Mouse (Mus musculus) thymus, adult 2 months (tissue): ENCODE measurements at regions not wholly inside any gene's neighbourhood (a gene's known extent, or its start where the extent isn't known, plus 50 kb on each side); places are given as distances from the start of the nearest gene placed in this dataset.

Source experiments
- DNase-seq: peaks from one replicate; pipeline ENCODE4 v3.0.0; 2021
- H3K27ac ChIP-seq: fragments of 200-500 bp; 2 replicates; pipeline ENCODE4 v1.5.1; 2012; ENCODE audit warnings: low read length, control low read depth; ENCODE audit not compliant: control insufficient read depth, insufficient read depth
- H3K27me3 ChIP-seq: fragments of 200-500 bp; 2 replicates; pipeline ENCODE4 v1.6.1; 2012; ENCODE audit warnings: mild to moderate bottlenecking, low read length, moderate library complexity, mixed read lengths; ENCODE audit not compliant: control insufficient read depth, insufficient read depth
- H3K36me3 ChIP-seq: fragments of 200-500 bp; 2 replicates; pipeline ENCODE4 v1.6.1; 2012; ENCODE audit warnings: mild to moderate bottlenecking, low read length, moderate library complexity; ENCODE audit not compliant: control insufficient read depth, insufficient read depth
- H3K4me1 ChIP-seq: fragments of 200-500 bp; replicated peaks from 2 replicates; pipeline ENCODE4 v1.6.1; 2012; ENCODE audit warnings: low read length; ENCODE audit not compliant: control insufficient read depth, insufficient read depth
- H3K4me3 ChIP-seq: fragments of 200-500 bp; 2 replicates; pipeline ENCODE4 v1.5.1; 2012; ENCODE audit warnings: mild to moderate bottlenecking, low read length, control low read depth, moderate library complexity; ENCODE audit not compliant: control insufficient read depth, insufficient read depth
- CTCF ChIP-seq: fragments of 200-500 bp; IDR thresholded peaks from 2 replicates; pipeline ENCODE4 v1.5.1; 2012; ENCODE audit warnings: mild to moderate bottlenecking, control low read depth, low read length, moderate library complexity, borderline replicate concordance; ENCODE audit not compliant: control insufficient read depth, poor library complexity, insufficient read depth; ENCODE audit errors: extremely low read depth
- POLR2A ChIP-seq: fragments of 200-500 bp; IDR thresholded peaks from 2 replicates; pipeline ENCODE4 v1.6.1; 2012; ENCODE audit warnings: mild to moderate bottlenecking, low read length, control low read depth, moderate library complexity; ENCODE audit not compliant: control insufficient read depth, poor library complexity, insufficient read depth; ENCODE audit errors: extremely low read depth
- WGBS: fragments of 180-500 bp; shearing (Covaris S2); methylation state at CpG from one replicate; pipeline ENCODE4 v1.1.7; 2018; 5-methylcytosine and 5-hydroxymethylcytosine counted together

- no peak for DNase-seq
- H3K4me1 ChIP-seq = no peaks in the 10 kb centered on the region
- TF ChIP-seq CTCF = no peak
- no peak for TF ChIP-seq POLR2A
- WGBS = 87% methylated on average over 2 of the region's 2 CpGs
- no peak overlapping the region for H3K4me3 ChIP-seq
- H3K36me3 ChIP-seq = no peaks in the 10 kb centered on the region
- no peaks in the 10 kb centered on the region for H3K27me3 ChIP-seq
- no peak overlapping the region for H3K27ac ChIP-seq
These were observed 74.6 kb upstream of the Pax6 start for GRCm38 (mm10) chr2:105594131-105594530.

- WGBS = 76% methylated on average over 11 of the region's 11 CpGs
- Histone ChIP-seq H3K27me3 (no peaks in the 10 kb centered on the region), H3K4me1 (no peaks in the 10 kb centered on the region), H3K36me3 (no peaks in the 10 kb centered on the region), H3K27ac (no peak overlapping the region), H3K4me3 (no peak overlapping the region)
- TF ChIP-seq POLR2A (no peak), CTCF (no peak)
- DNase-seq = no peak
These were observed 64.1 kb upstream of the Pax6 start for GRCm38 (mm10) chr2:105604553-105605116.

- no peak overlapping the region for H3K27ac ChIP-seq
- DNase-seq = no peak
- WGBS = 89% methylated on average over 8 of the region's 8 CpGs
These were observed 60.6 kb upstream of the Pax6 start for GRCm38 (mm10) chr2:105607969-105608538.

GRCm38 (mm10) chr2:105608756-105609155, 59.9 kb upstream of the Pax6 start:
- TF ChIP-seq CTCF = no peak
- no peak for TF ChIP-seq POLR2A
- no peak for DNase-seq
- 35% methylated on average over 7 of the region's 7 CpGs for WGBS
- no peaks in the 10 kb centered on the region for H3K36me3 ChIP-seq
- H3K4me1 ChIP-seq = no peaks in the 10 kb centered on the region
- no peaks in the 10 kb centered on the region for H3K27me3 ChIP-seq
- H3K27ac ChIP-seq = no peak overlapping the region
- H3K4me3 ChIP-seq = no peak overlapping the region

More at GRCm38 (mm10) chr2:105607969-105608538, 60.6 kb upstream of the Pax6 start:
- no peaks in the 10 kb centered on the region for H3K4me1 ChIP-seq
- H3K36me3 ChIP-seq = no peaks in the 10 kb centered on the region
- TF ChIP-seq POLR2A (no peak), CTCF (no peak)
- no peaks in the 10 kb centered on the region for H3K27me3 ChIP-seq
- H3K4me3 ChIP-seq = no peak overlapping the region

- 81% methylated on average over 5 of the region's 5 CpGs for WGBS
- no peak for DNase-seq
- Histone ChIP-seq H3K4me3 (no peak overlapping the region), H3K27ac (no peak overlapping the region), H3K36me3 (no peaks in the 10 kb centered on the region), H3K27me3 (no peaks in the 10 kb centered on the region), H3K4me1 (no peaks in the 10 kb centered on the region)
- TF ChIP-seq POLR2A (no peak), CTCF (no peak)
These were observed 57.7 kb upstream of the Pax6 start for GRCm38 (mm10) chr2:105611014-105611413.

- no peaks in the 10 kb centered on the region for H3K4me1 ChIP-seq
- no peak overlapping the region for H3K4me3 ChIP-seq
- 20% methylated on average over 4 of the region's 4 CpGs for WGBS
- H3K27ac ChIP-seq = no peak overlapping the region
- no peaks in the 10 kb centered on the region for H3K36me3 ChIP-seq
- no peaks in the 10 kb centered on the region for H3K27me3 ChIP-seq
- TF ChIP-seq CTCF (no peak), POLR2A (no peak)
- DNase-seq = no peak
These were observed 57.0 kb upstream of the Pax6 start for GRCm38 (mm10) chr2:105611651-105612050.

- Histone ChIP-seq H3K27me3 (no peaks in the 10 kb centered on the region), H3K4me1 (no peaks in the 10 kb centered on the region), H3K36me3 (no peaks in the 10 kb centered on the region), H3K4me3 (no peak overlapping the region), H3K27ac (no peak overlapping the region)
- 42% methylated on average over 21 of the region's 21 CpGs for WGBS
- TF ChIP-seq CTCF = no peak
- no peak for TF ChIP-seq POLR2A
- DNase-seq = no peak
These were observed 56.5 kb upstream of the Pax6 start for GRCm38 (mm10) chr2:105612051-105612664.
